In genomic region chr11:45955127-45955627, GRCm38 (mm10) we compare ENCODE assay signal across 8 mouse cellular contexts. TPM values are rescaled to one million over a fixed set of nuclear protein-coding genes. Genes with fewer than 3 reads are reported as not detected.
DNase-seq lines count a peak whose midpoint lies in the region; ATAC-seq and TF ChIP-seq lines count a peak whose summit lies in the region.

Gene Thg1l, minus strand, starts transcription at chr11:45955494.

- ATAC-seq in G1E (ENCODE audit: extremely low read depth, insufficient number of reproducible peaks, low FRiP score, poor library complexity, severe bottlenecking) = peak; percentile 95
- peak; percentile 100 for ATAC-seq in forebrain, postnatal 0 days
- peak; percentile 99 for ATAC-seq in lung, embryonic 15.5 days (ENCODE audit: borderline replicate concordance, extremely low read depth, low FRiP score, low TSS enrichment)

- H3K4me2 ChIP-seq in forebrain, postnatal 0 days (ENCODE audit: low read depth) = peak within 1 kb of the TSS; percentile 52
- H3K4me2 ChIP-seq in lung, embryonic 15.5 days = peak within 1 kb of the TSS; percentile 57

- peak within 1 kb of the TSS; percentile 42 for H3K27ac ChIP-seq in forebrain, postnatal 0 days (ENCODE audit: low read depth, low read length)
- peak within 1 kb of the TSS; percentile 68 for H3K27ac ChIP-seq in lung, embryonic 15.5 days

- no peak for TF ChIP-seq CTCF in G1E (IDR thresholded peaks at IDR 0.05; ENCODE audit: low read depth, low read length)
- no peak for TF ChIP-seq CTCF in forebrain, postnatal 0 days (IDR thresholded peaks at IDR 0.05; ENCODE audit: low read depth)

- H3K36me3 ChIP-seq in G1E (replicated peaks) = peaks cover 37% of the 10 kb centered on the region
- 0 out of 2 replicates have a peak, but pooled peaks cover 5% of the 10 kb centered on the region for H3K36me3 ChIP-seq in forebrain, postnatal 0 days (ENCODE audit: insufficient read depth)
- H3K36me3 ChIP-seq in lung, embryonic 15.5 days = peaks cover 17% of the 10 kb centered on the region

- WGBS in forebrain, postnatal 0 days = 2% methylated on average over 32 of the region's 32 CpGs
- under 1% methylated on average over 32 of the region's 32 CpGs for WGBS in lung, embryonic 15.5 days

- H3K27me3 ChIP-seq in G1E (ENCODE audit: insufficient read depth, low read length) = no peaks in the 10 kb centered on the region
- H3K27me3 ChIP-seq in forebrain, postnatal 0 days (ENCODE audit: insufficient read depth, low read length) = no peaks in the 10 kb centered on the region
- no peaks in the 10 kb centered on the region for H3K27me3 ChIP-seq in lung, embryonic 15.5 days

- H3K9ac ChIP-seq in forebrain, postnatal 0 days = peak within 1 kb of the TSS; percentile 45
- peak within 1 kb of the TSS; percentile 47 for H3K9ac ChIP-seq in lung, embryonic 15.5 days

- DNase-seq in G1E (ENCODE audit: low spot score) = peak; percentile 78
- peak; percentile 89 to 91 for DNase-seq in cerebellum, adult 18-20 months
- DNase-seq in forebrain, postnatal 0 days = peak; percentile 98
- peak; percentile 90 for DNase-seq in heart, postnatal 4 days
- DNase-seq in layer of hippocampus, adult 8-10 months (ENCODE audit: low spot score in 2 of 2) = peak; percentile 88 to 90
- peak; percentile 82 for DNase-seq in ovary, adult 18-20 months (ENCODE audit: low spot score)
- peak; percentile 96 for DNase-seq in thymus, postnatal 0 days (ENCODE audit: low spot score)

- H3K4me1 ChIP-seq in G1E (ENCODE audit: insufficient read depth, low read depth, low read length) = peaks cover 15% of the 10 kb centered on the region
- H3K4me1 ChIP-seq in forebrain, postnatal 0 days (ENCODE audit: insufficient read depth) = no peaks in the 10 kb centered on the region
- H3K4me1 ChIP-seq in lung, embryonic 15.5 days = 0 out of 2 replicates have a peak, but pooled peaks cover 3% of the 10 kb centered on the region

- H3K9me3 ChIP-seq in G1E (replicated peaks) = no peaks in the 10 kb centered on the region
- H3K9me3 ChIP-seq in forebrain, postnatal 0 days (ENCODE audit: low read length) = no peaks in the 10 kb centered on the region
- no peaks in the 10 kb centered on the region for H3K9me3 ChIP-seq in lung, embryonic 15.5 days

- peak within 1 kb of the TSS; percentile 79 for H3K4me3 ChIP-seq in G1E (ENCODE audit: low read depth, low read length)
- peak within 1 kb of the TSS; percentile 46 for H3K4me3 ChIP-seq in forebrain, postnatal 0 days (ENCODE audit: low read depth, low read length)
- peak within 1 kb of the TSS; percentile 71 for H3K4me3 ChIP-seq in lung, embryonic 15.5 days

RNA-seq across cellular contexts. Expression of gene Thg1l, which starts in this region (rescaled TPM):
- 16.5 and 17.8 TPM in 2 replicates for total RNA-seq in G1E (2014; fragmentation: Nextera tagmentation)
- total RNA-seq in G1E (2017) = 32.8 and 32.9 TPM in 2 replicates
- 6.3 and 7.8 TPM in 2 replicates for polyA plus RNA-seq in G1E (2012)
- total RNA-seq in forebrain, postnatal 0 days (2014; rRNA removed) = 12.2 and 13.2 TPM in 2 replicates
- polyA plus RNA-seq in forebrain, postnatal 0 days (2015; fragmentation: Nextera tagmentation; extraction: Ambion mirVana) = 8.0 and 10.1 TPM in 2 replicates
- total RNA-seq in heart, postnatal 4 days (2021) = 1 to 10 TPM; 9.0 to 10.0 TPM
- 10 to 100 TPM in 1 of 4 experiments, 1 to 10 TPM in 3; 7.4 to 10.8 (median 9.2) TPM for total RNA-seq in layer of hippocampus, adult 8-10 months (2022)
- 12.9 and 13.2 TPM in 2 replicates for polyA plus RNA-seq in lung, embryonic 15.5 days (2015; fragmentation: Nextera tagmentation; extraction: Ambion mirVana)
- polyA plus RNA-seq in thymus, postnatal 0 days (2015; fragmentation: Nextera tagmentation; extraction: Ambion mirVana) = 12.6 and 12.9 TPM in 2 replicates

Comparison
In these comparisons a context has a peak if more than half of its experiments do, and no peak if none do; other contexts are left out.
1. Peak in every context shown above with its lines: DNase-seq, ATAC-seq, H3K4me3 ChIP-seq and H3K27ac ChIP-seq.